Mouse (Mus musculus) liver, embryonic 14.5 days (tissue): ENCODE measurements around the gene Ngb. TPM values are rescaled to one million over a fixed set of nuclear protein-coding genes. Genes with fewer than 3 reads are reported as not detected.

Experiments
- ATAC-seq: fragments of 200-750 bp; cut with Nextera tagmentation; 2 replicates; pipeline ENCODE4 v1.8.0; 2017; ENCODE audit warnings: moderate number of reproducible peaks, mild to moderate bottlenecking, moderate library complexity; ENCODE audit not compliant: insufficient read depth
- DNase-seq, 3 experiments: peaks; one replicate each; pipeline ENCODE4 v3.0.0-alpha.2; 2012 to 2013; ENCODE audit warnings: low read depth in 3 of 3, low spot score in 3 of 3
- H3K27ac ChIP-seq: fragments of 300-500 bp; sonication (generic); 2 replicates; pipeline ENCODE4 v1.5.1; 2014; ENCODE audit warnings: moderate library complexity, mild to moderate bottlenecking, control low read depth, inconsistent platforms
- H3K27me3 ChIP-seq: fragments of 300-500 bp; sonication (generic); 2 replicates; pipeline ENCODE4 v1.6.1; 2014; ENCODE audit warnings: mild to moderate bottlenecking, low read length, moderate library complexity; ENCODE audit not compliant: control insufficient read depth, insufficient read depth
- H3K36me3 ChIP-seq: fragments of 300-500 bp; sonication (generic); replicated peaks from 2 replicates; pipeline ENCODE4 v1.6.1; 2014; ENCODE audit warnings: low read depth; ENCODE audit not compliant: control insufficient read depth, insufficient read depth
- H3K4me1 ChIP-seq, 2 experiments: fragments of 200-500 bp in 1 of 2; fragments of 300-500 bp in 1 of 2; sonication (generic) in 1 of 2; replicated peaks; 2 replicates each; pipeline ENCODE4 v1.6.1; 2012 to 2014; ENCODE audit warnings: antibody characterized with exemption in 1 of 2, inconsistent platforms in 1 of 2, low read length in 1 of 2; ENCODE audit not compliant: control insufficient read depth in 2 of 2, insufficient read depth in 2 of 2
- H3K4me2 ChIP-seq: fragments of 300-500 bp; sonication (generic); 2 replicates; pipeline ENCODE4 v1.6.1; 2014; ENCODE audit warnings: low read depth, mild to moderate bottlenecking, control low read depth, moderate library complexity
- H3K4me3 ChIP-seq, 2 experiments: fragments of 200-500 bp in 1 of 2; fragments of 300-500 bp in 1 of 2; sonication (generic) in 1 of 2; 2 replicates each; pipeline ENCODE4 v1.5.1; 2012 to 2014; ENCODE audit warnings: low read depth in 2 of 2, low read length in 2 of 2, mild to moderate bottlenecking in 2 of 2, control low read depth in 1 of 2, inconsistent platforms in 1 of 2, moderate library complexity in 1 of 2; ENCODE audit not compliant: insufficient read depth in 1 of 2
- H3K9ac ChIP-seq: fragments of 300-500 bp; sonication (generic); replicated peaks from 2 replicates; pipeline ENCODE4 v1.6.1; 2014; ENCODE audit warnings: mild to moderate bottlenecking, control low read depth, moderate library complexity
- H3K9me3 ChIP-seq: fragments of 300-500 bp; sonication (generic); 2 replicates; pipeline ENCODE4 v1.6.1; 2016; ENCODE audit warnings: low read length, mixed read lengths; ENCODE audit not compliant: control insufficient read depth
- CTCF ChIP-seq: IDR thresholded peaks from 2 replicates; pipeline ENCODE4 v1.5.1; 2016; ENCODE audit warnings: antibody characterized with exemption, low read depth, control low read depth
- EP300 ChIP-seq: IDR thresholded peaks from 2 replicates; pipeline ENCODE4 v1.6.1; 2016; ENCODE audit warnings: antibody characterized with exemption, low read depth
- WGBS: fragments of 180-500 bp; shearing (Covaris S2); extraction: QIAGEN DNeasy Blood & Tissue Kit; methylation state at CpG from one replicate; pipeline ENCODE4 v1.1.7; 2014; ENCODE audit not compliant: insufficient replicate concordance; 5-methylcytosine and 5-hydroxymethylcytosine counted together
- polyA plus RNA-seq, 2 experiments: library from polyadenylated mRNA; depleted of rRNA in 1 of 2; stranded (reverse) in 1 of 2; unstranded in 1 of 2; fragments of >200 nt; fragmentation: Nextera tagmentation in 1 of 2; extraction: Ambion mirVana in 1 of 2; gene quantifications; 2 replicates each; pipeline versions ENCODE4 v1.2.1 to v1.2.3; 2012 to 2014

Gene Ngb
- polyA plus RNA-seq, 2 experiments: 0.04 to 0.11 TPM

DNA sequence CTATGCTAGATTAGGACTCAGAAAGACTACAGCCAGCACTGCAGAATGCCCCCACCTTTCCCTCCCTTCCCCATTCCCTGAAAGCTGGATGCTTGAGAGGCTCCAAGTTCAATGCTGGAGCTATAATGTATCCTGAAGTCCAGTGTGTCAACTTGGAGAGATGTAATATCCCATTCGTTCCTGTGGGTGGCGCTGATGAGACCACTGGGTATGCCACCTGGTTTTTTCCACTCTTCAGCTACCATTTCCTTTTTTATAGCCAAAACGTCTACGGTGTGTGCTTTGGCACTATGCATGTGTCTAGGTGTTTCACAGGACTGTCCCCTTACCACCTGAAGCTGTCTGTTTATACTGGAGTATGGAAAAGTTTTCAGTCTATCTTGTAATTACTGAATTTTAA is 14.0 kb downstream of the Ngb start:
- Histone ChIP-seq H3K9ac (no peak overlapping the region), H3K27ac (no peak overlapping the region), H3K4me3 (no peak overlapping the region), H3K4me2 (no peak overlapping the region), H3K27me3 (no peaks in the 10 kb centered on the region), H3K36me3 (no peaks in the 10 kb centered on the region), H3K9me3 (no peaks in the 10 kb centered on the region), H3K4me1 (no peaks in the 10 kb centered on the region)
- TF ChIP-seq EP300 (no peak), CTCF (peak; percentile 52)
- WGBS: 25% methylated on average over 4 of the region's 4 CpGs
- DNase-seq: no peak
- ATAC-seq: no peak

DNA sequence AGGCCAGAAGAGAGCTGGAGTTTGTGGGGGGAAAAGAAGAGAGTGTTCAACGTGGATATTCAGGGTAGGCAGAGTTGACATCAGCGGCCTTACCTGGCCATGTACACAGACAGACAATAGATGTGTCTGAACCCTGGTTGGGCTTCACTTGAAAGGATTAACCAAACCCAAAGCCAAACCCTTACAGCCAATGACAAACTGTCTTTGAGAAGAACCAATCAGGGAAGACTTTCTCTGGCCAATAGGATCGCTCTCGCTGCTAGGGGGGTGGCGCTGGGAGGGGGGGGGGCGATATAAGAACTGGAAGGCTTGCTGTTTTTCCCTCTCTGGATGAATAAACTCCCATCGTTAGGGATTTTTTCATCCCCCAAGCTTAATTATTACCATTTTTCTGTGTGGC is 15.1 kb downstream of the Ngb start:
- Histone ChIP-seq H3K4me2 (no peak overlapping the region), H3K4me3 (no peak overlapping the region), H3K9me3 (no peaks in the 10 kb centered on the region), H3K36me3 (no peaks in the 10 kb centered on the region), H3K9ac (no peak overlapping the region), H3K27ac (no peak overlapping the region), H3K4me1 (no peaks in the 10 kb centered on the region), H3K27me3 (no peaks in the 10 kb centered on the region)
- 59% methylated on average over 7 of the region's 7 CpGs for WGBS
- DNase-seq (no peak), ATAC-seq (no peak)
- TF ChIP-seq EP300 (no peak), CTCF (no peak)

DNA sequence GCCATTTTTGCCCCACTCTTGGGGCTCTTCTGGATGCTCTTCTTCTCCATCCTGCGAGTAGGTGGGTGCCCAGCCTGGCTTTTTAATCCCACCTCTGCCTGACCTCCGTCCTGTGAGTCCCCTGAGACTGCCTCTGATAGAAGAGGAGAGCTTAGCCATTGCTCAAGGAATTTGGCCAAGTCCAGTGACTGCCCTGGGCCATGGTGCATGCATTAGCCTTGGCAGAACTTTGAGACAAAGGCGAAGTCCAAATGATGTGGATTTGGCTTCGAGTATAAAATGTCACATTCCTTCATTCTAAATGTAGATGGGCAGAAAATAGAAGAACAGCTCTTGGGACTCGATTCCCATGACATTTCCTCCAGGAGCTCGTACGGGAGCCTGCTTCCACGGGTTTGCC is 19.5 kb downstream of the Ngb start:
- 48% methylated on average over 8 of the region's 8 CpGs for WGBS

DNA sequence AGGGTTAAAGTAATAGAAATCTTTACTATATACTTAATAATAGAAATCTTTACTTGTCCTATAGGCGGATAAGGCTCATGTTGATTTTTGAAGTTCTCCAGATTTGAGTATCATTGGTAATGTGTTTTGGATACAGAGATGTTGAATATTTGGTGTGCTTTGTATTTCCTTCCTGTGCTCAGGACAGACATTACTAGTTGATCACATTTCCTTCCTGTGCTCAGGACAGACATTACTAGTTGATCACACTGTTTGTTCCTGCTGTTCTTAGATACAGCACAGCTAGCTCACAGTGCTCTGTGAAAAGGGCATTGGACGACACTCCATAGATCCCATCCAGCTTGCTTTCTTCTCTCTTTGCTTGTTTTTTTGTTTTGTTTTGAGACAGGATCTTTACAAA is 25.7 kb downstream of the Ngb start:
- no peaks in the 10 kb centered on the region for H3K36me3 ChIP-seq
- no peaks in the 10 kb centered on the region for H3K9me3 ChIP-seq
- 58% methylated on average over 2 of the region's 2 CpGs for WGBS
- H3K27ac ChIP-seq: no peak overlapping the region
- no peaks in the 10 kb centered on the region for H3K4me1 ChIP-seq
- ATAC-seq (no peak), DNase-seq (no peak)
- TF ChIP-seq EP300 (no peak), CTCF (no peak)
- H3K9ac ChIP-seq: no peak overlapping the region
- H3K4me3 ChIP-seq: no peak overlapping the region
- no peaks in the 10 kb centered on the region for H3K27me3 ChIP-seq
- H3K4me2 ChIP-seq: no peak overlapping the region

More for the DNA sequence above, 19.5 kb downstream of the Ngb start:
- Histone ChIP-seq H3K4me2 (no peak overlapping the region), H3K36me3 (no peaks in the 10 kb centered on the region), H3K27ac (no peak overlapping the region), H3K9ac (no peak overlapping the region), H3K27me3 (no peaks in the 10 kb centered on the region), H3K4me1 (no peaks in the 10 kb centered on the region), H3K4me3 (no peak overlapping the region), H3K9me3 (no peaks in the 10 kb centered on the region)
- no peak for DNase-seq
- no peak for ATAC-seq
- no peak for TF ChIP-seq EP300
- no peak for TF ChIP-seq CTCF

DNA sequence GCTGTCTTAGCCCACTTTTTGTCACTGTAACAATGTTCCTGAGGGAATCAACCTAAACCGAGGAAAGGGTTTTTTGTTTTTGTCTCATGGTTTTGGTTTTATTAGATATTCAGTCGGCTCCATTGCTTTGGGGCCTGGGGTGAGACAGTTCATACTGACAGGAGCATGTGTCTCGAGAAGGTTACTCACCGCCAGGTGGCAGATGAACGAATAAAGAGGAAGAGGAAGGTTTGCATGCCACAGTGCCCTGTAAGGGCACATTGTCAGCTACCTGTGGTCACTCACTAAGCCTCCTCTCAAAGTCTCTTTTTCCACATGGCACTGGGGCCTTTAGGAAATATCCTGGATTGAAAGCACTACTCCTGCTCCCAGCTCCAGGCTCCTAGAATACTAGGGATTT is 31.8 kb downstream of the Ngb start:
- no peak for TF ChIP-seq CTCF
- TF ChIP-seq EP300: no peak
- 47% methylated on average over 5 of the region's 5 CpGs for WGBS
- Histone ChIP-seq H3K27ac (no peak overlapping the region), H3K27me3 (no peaks in the 10 kb centered on the region), H3K9me3 (no peaks in the 10 kb centered on the region), H3K4me2 (no peak overlapping the region), H3K4me3 (no peak overlapping the region), H3K4me1 (no peaks in the 10 kb centered on the region), H3K36me3 (no peaks in the 10 kb centered on the region), H3K9ac (no peak overlapping the region)
- ATAC-seq (no peak), DNase-seq (no peak)
